Mouse (Mus musculus) thymus, adult 2 months (tissue): ENCODE data around the gene Aip. TPM values are rescaled to one million over a fixed set of nuclear protein-coding genes. Genes with fewer than 3 reads are reported as not detected.

ENCODE experiments used
- DNase-seq: peaks from one replicate; pipeline ENCODE4 v3.0.0; 2021
- H3K27ac ChIP-seq: fragments of 200-500 bp; 2 replicates; pipeline ENCODE4 v1.5.1; 2012; ENCODE audit warnings: low read length, control low read depth; ENCODE audit not compliant: control insufficient read depth, insufficient read depth
- H3K27me3 ChIP-seq: fragments of 200-500 bp; 2 replicates; pipeline ENCODE4 v1.6.1; 2012; ENCODE audit warnings: mild to moderate bottlenecking, low read length, moderate library complexity, mixed read lengths; ENCODE audit not compliant: control insufficient read depth, insufficient read depth
- H3K36me3 ChIP-seq: fragments of 200-500 bp; 2 replicates; pipeline ENCODE4 v1.6.1; 2012; ENCODE audit warnings: mild to moderate bottlenecking, low read length, moderate library complexity; ENCODE audit not compliant: control insufficient read depth, insufficient read depth
- H3K4me1 ChIP-seq: fragments of 200-500 bp; replicated peaks from 2 replicates; pipeline ENCODE4 v1.6.1; 2012; ENCODE audit warnings: low read length; ENCODE audit not compliant: control insufficient read depth, insufficient read depth
- H3K4me3 ChIP-seq: fragments of 200-500 bp; 2 replicates; pipeline ENCODE4 v1.5.1; 2012; ENCODE audit warnings: mild to moderate bottlenecking, low read length, control low read depth, moderate library complexity; ENCODE audit not compliant: control insufficient read depth, insufficient read depth
- CTCF ChIP-seq: fragments of 200-500 bp; IDR thresholded peaks from 2 replicates; pipeline ENCODE4 v1.5.1; 2012; ENCODE audit warnings: mild to moderate bottlenecking, control low read depth, low read length, moderate library complexity, borderline replicate concordance; ENCODE audit not compliant: control insufficient read depth, poor library complexity, insufficient read depth; ENCODE audit errors: extremely low read depth
- POLR2A ChIP-seq: fragments of 200-500 bp; IDR thresholded peaks from 2 replicates; pipeline ENCODE4 v1.6.1; 2012; ENCODE audit warnings: mild to moderate bottlenecking, low read length, control low read depth, moderate library complexity; ENCODE audit not compliant: control insufficient read depth, poor library complexity, insufficient read depth; ENCODE audit errors: extremely low read depth
- whole genome bisulfite sequencing: fragments of 180-500 bp; shearing (Covaris S2); methylation state at CpG from one replicate; pipeline ENCODE4 v1.1.7; 2018; 5-methylcytosine and 5-hydroxymethylcytosine counted together
- polyA plus RNA-seq: library from polyadenylated mRNA; depleted of rRNA; stranded (reverse); fragments of >200 nt; gene quantifications from 2 replicates; pipeline ENCODE4 v1.2.3, GENCODE M21; 2012

Aip gene
- polyA plus RNA-seq, 1 experiment, result 112 TPM

DNA sequence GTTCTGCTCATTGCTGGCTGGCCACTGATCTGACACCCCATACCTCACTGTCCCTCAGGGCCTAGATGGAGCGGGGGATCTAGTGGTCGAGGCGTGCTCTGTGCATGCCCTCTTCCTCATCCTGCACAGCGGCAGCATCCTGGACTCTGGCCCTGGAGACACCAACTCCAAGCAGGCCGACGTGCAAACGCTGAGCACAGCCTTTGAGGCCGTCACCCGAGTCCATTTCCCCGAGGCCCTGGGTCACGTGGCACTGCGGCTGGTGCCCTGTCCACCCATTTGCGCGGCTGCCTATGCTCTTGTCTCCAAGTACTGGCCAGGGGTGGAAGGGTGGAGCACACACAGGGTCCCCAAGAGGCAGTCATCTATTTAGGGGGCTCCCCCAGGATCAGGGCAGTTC is 19.0 kb downstream of the Aip start:
- no peak for TF ChIP-seq CTCF
- no peak for TF ChIP-seq POLR2A
- Histone ChIP-seq H3K27ac (no peak overlapping the region), H3K4me1 (peaks cover 19% of the 10 kb centered on the region), H3K36me3 (0 out of 2 replicates have a peak, but pooled peaks cover under 1% of the 10 kb centered on the region), H3K4me3 (no peak overlapping the region), H3K27me3 (no peaks in the 10 kb centered on the region)
- WGBS, result 99% methylated on average over 14 of the region's 14 CpGs
- DNase-seq, result no peak

DNA sequence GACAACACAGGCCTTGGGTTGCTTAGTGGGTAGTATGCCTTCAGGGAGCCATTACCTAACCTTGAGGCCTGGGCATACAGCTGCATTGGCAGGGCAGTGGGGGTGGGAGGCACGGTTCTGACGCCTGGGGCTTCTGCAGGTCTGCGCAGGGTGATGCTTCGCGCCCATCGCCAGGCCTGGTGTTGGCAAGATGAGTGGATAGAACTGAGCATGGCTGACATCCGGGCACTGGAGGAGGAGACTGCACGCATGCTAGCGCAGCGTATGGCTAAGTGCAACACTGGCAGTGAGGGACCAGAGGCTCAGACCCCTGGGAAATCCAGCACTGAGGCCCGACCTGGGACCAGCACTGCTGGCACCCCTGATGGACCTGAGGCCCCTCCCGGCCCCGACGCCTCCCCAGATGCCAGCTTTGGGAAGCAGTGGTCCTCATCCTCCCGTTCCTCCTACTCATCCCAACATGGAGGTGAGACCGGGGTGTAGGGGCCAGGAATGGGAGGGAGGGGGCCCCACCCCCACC is 20.9 kb downstream of the Aip start:
- Histone ChIP-seq H3K4me1 (peaks cover 35% of the 10 kb centered on the region), H3K36me3 (no peaks in the 10 kb centered on the region), H3K27ac (no peak overlapping the region), H3K4me3 (no peak overlapping the region), H3K27me3 (no peaks in the 10 kb centered on the region)
- TF ChIP-seq POLR2A (no peak), CTCF (no peak)
- WGBS, result 96% methylated on average over 16 of the region's 16 CpGs
- no peak for DNase-seq

DNA sequence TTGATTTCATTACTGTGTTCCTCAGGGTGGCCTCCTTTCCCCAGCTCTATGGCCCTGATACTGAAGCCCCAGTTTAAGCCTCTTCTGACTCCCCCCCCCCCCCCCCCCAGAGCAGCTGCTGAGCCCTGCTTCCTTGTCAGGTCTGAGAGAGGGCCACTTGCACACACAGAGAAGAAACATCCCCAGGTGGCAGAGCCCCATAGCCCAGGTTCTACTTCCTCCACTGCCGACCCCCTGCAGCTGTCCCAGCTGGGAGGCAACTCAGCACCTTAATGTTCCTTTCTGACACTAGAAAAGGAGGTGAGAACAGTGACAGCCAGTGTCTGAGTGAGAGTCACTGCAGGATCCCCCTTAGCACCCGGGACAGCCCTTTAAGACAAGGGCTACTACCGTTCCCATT is 21.9 kb downstream of the Aip start:
- Histone ChIP-seq H3K27me3 (no peaks in the 10 kb centered on the region), H3K27ac (peak overlapping the region; percentile 56), H3K36me3 (no peaks in the 10 kb centered on the region), H3K4me1 (peaks cover 44% of the 10 kb centered on the region), H3K4me3 (no peak overlapping the region)
- WGBS, result 54% methylated on average over 3 of the region's 3 CpGs
- no peak for TF ChIP-seq POLR2A
- no peak for TF ChIP-seq CTCF
- DNase-seq, result no peak

DNA sequence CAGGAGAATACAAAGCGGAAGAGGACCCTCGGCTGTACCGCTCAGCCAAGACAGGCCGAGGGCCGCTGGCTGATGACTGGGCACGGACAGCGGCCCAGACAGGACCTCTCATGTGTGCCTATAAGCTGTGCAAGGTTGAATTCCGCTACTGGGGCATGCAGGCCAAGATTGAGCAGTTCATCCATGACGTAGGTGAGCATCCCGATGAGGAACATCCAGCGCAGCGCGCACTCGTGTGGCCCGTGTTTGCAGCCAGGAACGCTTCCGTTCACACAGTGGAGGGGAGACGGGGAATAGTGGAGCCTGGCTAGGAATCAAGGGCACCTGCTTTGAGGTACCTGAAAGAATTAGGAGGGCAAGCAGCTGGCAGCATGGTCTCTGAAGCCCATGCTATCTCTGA is 22.4 kb downstream of the Aip start:
- Histone ChIP-seq H3K4me1 (peaks cover 49% of the 10 kb centered on the region), H3K27ac (peak overlapping the region; percentile 56; the same call in 1 of the 2 replicates), H3K36me3 (no peaks in the 10 kb centered on the region), H3K4me3 (no peak overlapping the region), H3K27me3 (no peaks in the 10 kb centered on the region)
- TF ChIP-seq CTCF, result no peak
- no peak for TF ChIP-seq POLR2A
- no peak for DNase-seq
- 97% methylated on average over 18 of the region's 18 CpGs for WGBS

DNA sequence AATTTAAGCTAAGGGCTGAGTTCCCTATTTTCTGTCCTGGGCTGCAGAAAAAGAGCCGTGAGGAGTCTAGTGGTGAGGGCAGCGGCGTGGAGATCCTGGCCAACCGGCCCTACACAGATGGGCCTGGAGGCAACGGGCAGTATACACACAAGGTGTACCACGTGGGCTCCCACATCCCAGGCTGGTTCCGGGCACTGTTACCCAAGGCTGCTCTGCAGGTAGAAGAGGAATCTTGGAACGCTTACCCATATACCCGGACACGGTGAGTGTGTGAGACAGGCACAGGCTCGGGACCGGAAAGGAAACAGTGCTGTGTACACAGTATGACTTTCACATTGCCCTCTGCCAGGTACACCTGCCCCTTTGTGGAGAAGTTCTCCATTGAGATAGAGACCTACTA is 23.0 kb downstream of the Aip start:
- no peak overlapping the region for H3K27ac ChIP-seq
- TF ChIP-seq CTCF, result no peak
- TF ChIP-seq POLR2A, result no peak
- H3K4me3 ChIP-seq, result no peak overlapping the region
- no peaks in the 10 kb centered on the region for H3K36me3 ChIP-seq
- H3K4me1 ChIP-seq, result peaks cover 54% of the 10 kb centered on the region
- DNase-seq, result no peak
- no peaks in the 10 kb centered on the region for H3K27me3 ChIP-seq
- WGBS, result 98% methylated on average over 12 of the region's 12 CpGs

DNA sequence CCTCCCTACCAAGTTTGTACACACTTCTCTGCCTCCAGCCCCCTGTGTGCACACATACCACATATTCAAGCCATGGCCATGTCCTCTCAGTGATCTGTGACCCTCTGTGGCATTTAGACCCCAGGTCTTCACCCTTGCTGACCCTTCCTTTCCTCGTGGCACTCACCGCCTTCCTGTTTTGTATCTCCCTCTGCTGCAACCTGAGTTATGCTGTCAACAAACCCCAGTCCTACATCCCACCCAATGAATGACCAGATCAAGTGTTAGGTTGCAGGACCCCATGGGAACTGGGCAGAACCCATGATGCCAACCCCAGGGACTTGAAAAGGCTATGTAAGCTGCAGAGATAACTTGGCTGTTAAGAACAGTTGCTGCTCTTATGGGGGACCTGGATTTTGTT is 23.6 kb downstream of the Aip start:
- H3K27me3 ChIP-seq, result no peaks in the 10 kb centered on the region
- TF ChIP-seq CTCF (no peak), POLR2A (no peak)
- DNase-seq, result no peak
- H3K4me1 ChIP-seq, result peaks cover 57% of the 10 kb centered on the region
- no peak overlapping the region for H3K4me3 ChIP-seq
- 97% methylated on average over 2 of the region's 2 CpGs for WGBS
- no peak overlapping the region for H3K27ac ChIP-seq
- no peaks in the 10 kb centered on the region for H3K36me3 ChIP-seq

DNA sequence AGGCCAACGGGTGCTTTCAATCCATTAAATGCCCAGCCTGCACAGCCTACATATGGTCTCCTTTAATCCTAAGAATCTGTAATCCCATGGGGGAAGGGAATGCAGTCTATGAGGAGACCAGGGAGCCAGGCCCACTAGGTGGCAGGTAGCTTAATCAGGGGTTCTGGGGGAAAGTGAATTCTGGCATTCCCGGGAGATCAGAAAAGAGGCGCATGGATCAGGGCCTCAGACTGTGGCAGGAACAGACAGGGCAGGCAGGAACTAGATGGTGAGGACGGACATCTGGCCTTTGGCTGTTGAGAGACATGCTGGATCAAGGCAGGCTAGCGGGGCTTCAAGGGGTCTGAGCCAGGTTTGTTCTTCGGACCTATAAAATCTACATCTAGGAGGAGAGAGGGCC is 24.2 kb downstream of the Aip start:
- no peak for DNase-seq
- Histone ChIP-seq H3K36me3 (no peaks in the 10 kb centered on the region), H3K4me3 (no peak overlapping the region), H3K27me3 (no peaks in the 10 kb centered on the region), H3K4me1 (peaks cover 58% of the 10 kb centered on the region), H3K27ac (no peak overlapping the region)
- no peak for TF ChIP-seq POLR2A
- TF ChIP-seq CTCF, result no peak
- WGBS, result 94% methylated on average over 6 of the region's 6 CpGs
